Mouse (Mus musculus): ENCODE measurements around the gene Pacs2. TPM values are rescaled to one million over a fixed set of nuclear protein-coding genes. Genes with fewer than 3 reads are reported as not detected.

The Pacs2 gene
- polyA plus RNA-seq, 1 experiment, result 2.8 TPM

GRCm38 (mm10) chr12:113018763-113019162 lies 4.5 kb downstream of the Pacs2 start:
- no peak for TF ChIP-seq TAL1 (IDR thresholded peaks at IDR 0.05; ENCODE audit: low read length)
- TF ChIP-seq GATA1 (IDR thresholded peaks at IDR 0.05; ENCODE audit: low read length), result no peak
- H3K4me3 ChIP-seq (replicated peaks), result no peak overlapping the region
- H3K27me3 ChIP-seq (ENCODE audit: control insufficient read depth), result no peaks in the 10 kb centered on the region
- H3K36me3 ChIP-seq (ENCODE audit: control insufficient read depth), result peaks cover 60% of the 10 kb centered on the region
- H3K9me3 ChIP-seq (ENCODE audit: control insufficient read depth, low read length), result no peaks in the 10 kb centered on the region
- peaks cover 53% of the 10 kb centered on the region for H3K4me1 ChIP-seq (ENCODE audit: control insufficient read depth)

GRCm38 (mm10) chr12:113021488-113021887 lies 7.2 kb downstream of the Pacs2 start:
- H3K27me3 ChIP-seq (ENCODE audit: control insufficient read depth), result no peaks in the 10 kb centered on the region
- H3K4me1 ChIP-seq (ENCODE audit: control insufficient read depth), result peaks cover 36% of the 10 kb centered on the region
- no peaks in the 10 kb centered on the region for H3K9me3 ChIP-seq (ENCODE audit: control insufficient read depth, low read length)
- peaks cover 81% of the 10 kb centered on the region for H3K36me3 ChIP-seq (ENCODE audit: control insufficient read depth)
- no peak overlapping the region for H3K4me3 ChIP-seq (replicated peaks)
- TF ChIP-seq GATA1 (IDR thresholded peaks at IDR 0.05; ENCODE audit: low read length), result no peak
- no peak for TF ChIP-seq TAL1 (IDR thresholded peaks at IDR 0.05; ENCODE audit: low read length)

- TF ChIP-seq GATA1 (IDR thresholded peaks at IDR 0.05; ENCODE audit: low read length) (no peak), TAL1 (IDR thresholded peaks at IDR 0.05; ENCODE audit: low read length) (no peak)
- no peaks in the 10 kb centered on the region for H3K27me3 ChIP-seq (ENCODE audit: control insufficient read depth)
- H3K9me3 ChIP-seq (ENCODE audit: control insufficient read depth, low read length), result no peaks in the 10 kb centered on the region
- H3K4me1 ChIP-seq (ENCODE audit: control insufficient read depth), result peaks cover 27% of the 10 kb centered on the region
- no peak overlapping the region for H3K4me3 ChIP-seq (replicated peaks)
- peaks cover 85% of the 10 kb centered on the region for H3K36me3 ChIP-seq (ENCODE audit: control insufficient read depth)
These were observed 8.8 kb downstream of the Pacs2 start for GRCm38 (mm10) chr12:113023082-113023481.

GRCm38 (mm10) chr12:113026557-113026956 lies 12.2 kb downstream of the Pacs2 start:
- H3K9me3 ChIP-seq (ENCODE audit: control insufficient read depth, low read length), result no peaks in the 10 kb centered on the region
- TF ChIP-seq TAL1 (IDR thresholded peaks at IDR 0.05; ENCODE audit: low read length) (no peak), GATA1 (IDR thresholded peaks at IDR 0.05; ENCODE audit: low read length) (no peak)
- no peak overlapping the region for H3K4me3 ChIP-seq (replicated peaks)
- H3K36me3 ChIP-seq (ENCODE audit: control insufficient read depth), result peaks cover 84% of the 10 kb centered on the region
- peaks cover 46% of the 10 kb centered on the region for H3K4me1 ChIP-seq (ENCODE audit: control insufficient read depth)
- H3K27me3 ChIP-seq (ENCODE audit: control insufficient read depth), result no peaks in the 10 kb centered on the region

- Histone ChIP-seq H3K36me3 (ENCODE audit: control insufficient read depth) (peaks cover 89% of the 10 kb centered on the region), H3K27me3 (ENCODE audit: control insufficient read depth) (no peaks in the 10 kb centered on the region), H3K9me3 (ENCODE audit: control insufficient read depth, low read length) (no peaks in the 10 kb centered on the region), H3K4me1 (ENCODE audit: control insufficient read depth) (peaks cover 56% of the 10 kb centered on the region), H3K4me3 (replicated peaks) (no peak overlapping the region)
- TF ChIP-seq TAL1 (IDR thresholded peaks at IDR 0.05; ENCODE audit: low read length), result no peak
- TF ChIP-seq GATA1 (IDR thresholded peaks at IDR 0.05; ENCODE audit: low read length), result no peak
These were observed 13.2 kb downstream of the Pacs2 start for GRCm38 (mm10) chr12:113027495-113027894.

GRCm38 (mm10) chr12:113028067-113028466 lies 13.8 kb downstream of the Pacs2 start:
- no peaks in the 10 kb centered on the region for H3K27me3 ChIP-seq (ENCODE audit: control insufficient read depth)
- peaks cover 58% of the 10 kb centered on the region for H3K4me1 ChIP-seq (ENCODE audit: control insufficient read depth)
- no peak for TF ChIP-seq GATA1 (IDR thresholded peaks at IDR 0.05; ENCODE audit: low read length)
- TF ChIP-seq TAL1 (IDR thresholded peaks at IDR 0.05; ENCODE audit: low read length), result no peak
- no peak overlapping the region for H3K4me3 ChIP-seq (replicated peaks)
- H3K9me3 ChIP-seq (ENCODE audit: control insufficient read depth, low read length), result no peaks in the 10 kb centered on the region
- peaks cover 91% of the 10 kb centered on the region for H3K36me3 ChIP-seq (ENCODE audit: control insufficient read depth)

- Histone ChIP-seq H3K9me3 (ENCODE audit: control insufficient read depth, low read length) (no peaks in the 10 kb centered on the region), H3K4me1 (ENCODE audit: control insufficient read depth) (peaks cover 62% of the 10 kb centered on the region), H3K27me3 (ENCODE audit: control insufficient read depth) (no peaks in the 10 kb centered on the region), H3K4me3 (replicated peaks) (no peak overlapping the region), H3K36me3 (ENCODE audit: control insufficient read depth) (peaks cover 91% of the 10 kb centered on the region)
- TF ChIP-seq TAL1 (IDR thresholded peaks at IDR 0.05; ENCODE audit: low read length), result no peak
- TF ChIP-seq GATA1 (IDR thresholded peaks at IDR 0.05; ENCODE audit: low read length), result no peak
These were observed 14.6 kb downstream of the Pacs2 start for GRCm38 (mm10) chr12:113028898-113029297.

GRCm38 (mm10) chr12:113030046-113030445 lies 15.7 kb downstream of the Pacs2 start:
- Histone ChIP-seq H3K9me3 (ENCODE audit: control insufficient read depth, low read length) (no peaks in the 10 kb centered on the region), H3K4me3 (replicated peaks) (no peak overlapping the region), H3K4me1 (ENCODE audit: control insufficient read depth) (peaks cover 71% of the 10 kb centered on the region), H3K36me3 (ENCODE audit: control insufficient read depth) (peaks cover 89% of the 10 kb centered on the region), H3K27me3 (ENCODE audit: control insufficient read depth) (no peaks in the 10 kb centered on the region)
- TF ChIP-seq TAL1 (IDR thresholded peaks at IDR 0.05; ENCODE audit: low read length), result no peak
- TF ChIP-seq GATA1 (IDR thresholded peaks at IDR 0.05; ENCODE audit: low read length), result no peak

- Histone ChIP-seq H3K4me1 (ENCODE audit: control insufficient read depth) (peaks cover 74% of the 10 kb centered on the region), H3K27me3 (ENCODE audit: control insufficient read depth) (no peaks in the 10 kb centered on the region), H3K4me3 (replicated peaks) (peak overlapping the region; percentile 37), H3K36me3 (ENCODE audit: control insufficient read depth) (peaks cover 85% of the 10 kb centered on the region), H3K9me3 (ENCODE audit: control insufficient read depth, low read length) (no peaks in the 10 kb centered on the region)
- TF ChIP-seq GATA1 (IDR thresholded peaks at IDR 0.05; ENCODE audit: low read length) (no peak), TAL1 (IDR thresholded peaks at IDR 0.05; ENCODE audit: low read length) (no peak)
These were observed 16.7 kb downstream of the Pacs2 start for GRCm38 (mm10) chr12:113030993-113031392.

GRCm38 (mm10) chr12:113031441-113031840 lies 17.1 kb downstream of the Pacs2 start:
- TF ChIP-seq TAL1 (IDR thresholded peaks at IDR 0.05; ENCODE audit: low read length) (no peak), GATA1 (IDR thresholded peaks at IDR 0.05; ENCODE audit: low read length) (no peak)
- Histone ChIP-seq H3K4me1 (ENCODE audit: control insufficient read depth) (peaks cover 78% of the 10 kb centered on the region), H3K27me3 (ENCODE audit: control insufficient read depth) (no peaks in the 10 kb centered on the region), H3K36me3 (ENCODE audit: control insufficient read depth) (peaks cover 82% of the 10 kb centered on the region), H3K9me3 (ENCODE audit: control insufficient read depth, low read length) (no peaks in the 10 kb centered on the region), H3K4me3 (replicated peaks) (peak overlapping the region; percentile 37)

Data from erythroblast, embryonic 14.5 days (primary cell).